Mouse (Mus musculus) fat pad, adult 2 months (tissue): ENCODE data around the gene Acot13.
A peak's percentile ranks its signal among the peaks of the same experiment; 100 is the strongest.
"Not testable (repeated sequence)": the region's sequence is repeated elsewhere in the genome, so short reads cannot be mapped to it uniquely, and the experiment has no call there.

Experiments
- DNase-seq: peaks from one replicate; pipeline ENCODE4 v3.0.0-alpha.2; 2011; ENCODE audit warnings: low read depth, low spot score; ENCODE audit errors: extremely low read depth

The Acot13 gene

GRCm38 (mm10) chr13:24831353-24832130, at the start of gene Acot13, which contains the start of gene Tdp2:
Gene Acot13 (minus strand): TSS chr13:24831540.
Gene Tdp2 (plus strand): TSS chr13:24831679.
- DNase-seq, result no peak

- no peak for DNase-seq
Measured at GRCm38 (mm10) chr13:24880704-24881103, 49.4 kb upstream of the Acot13 start.

GRCm38 (mm10) chr13:24880208-24880607, 48.9 kb upstream of the Acot13 start:
- DNase-seq, result no peak

- DNase-seq, result no peak
Measured at GRCm38 (mm10) chr13:24879359-24880040, 48.2 kb upstream of the Acot13 start.

GRCm38 (mm10) chr13:24868233-24868632, 36.9 kb upstream of the Acot13 start:
- no peak for DNase-seq

- DNase-seq, result no peak
Measured at GRCm38 (mm10) chr13:24867789-24868188, 36.4 kb upstream of the Acot13 start.

GRCm38 (mm10) chr13:24866430-24867402, 35.4 kb upstream of the Acot13 start:
- DNase-seq, result no peak

GRCm38 (mm10) chr13:24862520-24862919, 31.2 kb upstream of the Acot13 start:
- no peak for DNase-seq

GRCm38 (mm10) chr13:24862021-24862420, 30.7 kb upstream of the Acot13 start:
- DNase-seq, result no peak

GRCm38 (mm10) chr13:24861084-24861483, 29.7 kb upstream of the Acot13 start:
- no peak for DNase-seq

- no peak for DNase-seq
Measured at GRCm38 (mm10) chr13:24859115-24859514, 27.8 kb upstream of the Acot13 start.

GRCm38 (mm10) chr13:24852570-24852969, 21.2 kb upstream of the Acot13 start:
- DNase-seq, result no peak

- no peak for DNase-seq
Measured at GRCm38 (mm10) chr13:24851989-24852388, 20.6 kb upstream of the Acot13 start.

GRCm38 (mm10) chr13:24849318-24849717, 18.0 kb upstream of the Acot13 start:
- DNase-seq, result peak; percentile 68

GRCm38 (mm10) chr13:24844983-24845955, 13.9 kb upstream of the Acot13 start, which contains the start of gene D130043K22Rik:
Gene D130043K22Rik (plus strand): TSS chr13:24845135.
- no peak for DNase-seq

- no peak for DNase-seq
Measured at GRCm38 (mm10) chr13:24841702-24842101, 10.4 kb upstream of the Acot13 start.

GRCm38 (mm10) chr13:24839831-24840230, 8.5 kb upstream of the Acot13 start:
- DNase-seq, result no peak

GRCm38 (mm10) chr13:24837765-24838164, 6.4 kb upstream of the Acot13 start:
- DNase-seq, result not testable (repeated sequence)

- DNase-seq, result no peak
Measured at GRCm38 (mm10) chr13:24832811-24833155, 1.4 kb upstream of the Acot13 start.
